Mouse (Mus musculus): Measurements from ENCODE around the gene Itgae.

The Itgae gene

GRCm38 (mm10) chr11:73094231-73094995 lies 4.0 kb downstream of the Itgae start:
- no peak for DNase-seq

- DNase-seq, result no peak
Observed at GRCm38 (mm10) chr11:73098860-73099259, 8.5 kb downstream of the Itgae start.

- no peak for DNase-seq
Observed at GRCm38 (mm10) chr11:73099976-73100750, 9.8 kb downstream of the Itgae start.

GRCm38 (mm10) chr11:73101308-73101707 lies 10.9 kb downstream of the Itgae start:
- no peak for DNase-seq

- no peak for DNase-seq
Observed at GRCm38 (mm10) chr11:73105246-73105645, 14.9 kb downstream of the Itgae start.

- peak; percentile 74 to 80 for DNase-seq
Observed at GRCm38 (mm10) chr11:73107358-73107757, 17.0 kb downstream of the Itgae start.

GRCm38 (mm10) chr11:73108195-73108897 lies 18.0 kb downstream of the Itgae start:
- no peak for DNase-seq

- DNase-seq, result peak in 1 of 2 experiments; percentile 46
Observed at GRCm38 (mm10) chr11:73108898-73109625, 18.7 kb downstream of the Itgae start.

GRCm38 (mm10) chr11:73109941-73110340 lies 19.6 kb downstream of the Itgae start:
- no peak for DNase-seq

- DNase-seq, result no peak
Observed at GRCm38 (mm10) chr11:73111414-73111813, 21.0 kb downstream of the Itgae start.

GRCm38 (mm10) chr11:73126495-73126894 lies 36.1 kb downstream of the Itgae start:
- DNase-seq, result no peak

- peak; percentile 60 to 66 for DNase-seq
Observed at GRCm38 (mm10) chr11:73131020-73131419, 40.6 kb downstream of the Itgae start.

GRCm38 (mm10) chr11:73132999-73133398 lies 42.6 kb downstream of the Itgae start:
- DNase-seq, result no peak

GRCm38 (mm10) chr11:73134222-73134621 lies 43.8 kb downstream of the Itgae start:
- no peak for DNase-seq

- no peak for DNase-seq
Observed at GRCm38 (mm10) chr11:73136587-73136986, 46.2 kb downstream of the Itgae start.

- peak in 1 of 2 experiments; percentile 19 for DNase-seq
Observed at GRCm38 (mm10) chr11:73137116-73137515, 46.7 kb downstream of the Itgae start.

- DNase-seq, result peak; percentile 92 to 94
Observed at GRCm38 (mm10) chr11:73137591-73138501, 47.5 kb downstream of the Itgae start, which contains the start of gene Haspin. Haspin (minus strand) TSS chr11:73138294.

GRCm38 (mm10) chr11:73144261-73144681 lies 53.9 kb downstream of the Itgae start:
- peak; percentile 41 to 84 for DNase-seq

GRCm38 (mm10) chr11:73146026-73146974 lies 55.9 kb downstream of the Itgae start:
- peak; percentile 27 to 64 for DNase-seq

- no peak for DNase-seq
Observed at GRCm38 (mm10) chr11:73146975-73147365, 56.6 kb downstream of the Itgae start.
